Mouse (Mus musculus) heart, embryonic 14.5 days (tissue): Measurements from ENCODE around the gene Smim20. TPM values are rescaled to one million over a fixed set of nuclear protein-coding genes. Genes with fewer than 3 reads are reported as not detected.

Experiments
- ATAC-seq: fragments of 200-750 bp; cut with Nextera tagmentation; 2 replicates; pipeline ENCODE4 v1.8.0; 2017; ENCODE audit warnings: low read depth, moderate TSS enrichment; ENCODE audit not compliant: insufficient number of reproducible peaks, insufficient read depth, low FRiP score
- H3K27ac ChIP-seq, 2 experiments: fragments of 200-500 bp in 1 of 2; fragments of 300-500 bp in 1 of 2; sonication (generic) in 1 of 2; replicated peaks in 1 of 2; 2 replicates each; pipeline ENCODE4 v1.5.1; 2012 to 2014; ENCODE audit warnings: low read depth in 2 of 2, low read length in 2 of 2, control low read depth in 1 of 2, mild to moderate bottlenecking in 1 of 2, mixed read lengths in 1 of 2; ENCODE audit not compliant: control insufficient read depth in 1 of 2, insufficient read depth in 1 of 2
- H3K27me3 ChIP-seq: fragments of 300-500 bp; sonication (generic); 2 replicates; pipeline ENCODE4 v1.6.1; 2014; ENCODE audit warnings: mild to moderate bottlenecking, low read length, control low read depth; ENCODE audit not compliant: control insufficient read depth, insufficient read depth
- H3K36me3 ChIP-seq: fragments of 300-500 bp; sonication (generic); 2 replicates; pipeline ENCODE4 v1.6.1; 2014; ENCODE audit warnings: mild to moderate bottlenecking, control low read depth, low read length, mixed read lengths; ENCODE audit not compliant: control insufficient read depth, insufficient read depth
- H3K4me1 ChIP-seq, 2 experiments: fragments of 200-500 bp in 1 of 2; fragments of 300-500 bp in 1 of 2; sonication (generic) in 1 of 2; 2 replicates each; pipeline ENCODE4 v1.6.1; 2012 to 2014; ENCODE audit warnings: low read length in 2 of 2, control low read depth in 1 of 2, mixed read lengths in 1 of 2; ENCODE audit not compliant: control insufficient read depth in 2 of 2, insufficient read depth in 2 of 2
- H3K4me2 ChIP-seq: fragments of 300-500 bp; sonication (generic); 2 replicates; pipeline ENCODE4 v1.6.1; 2014; ENCODE audit warnings: mild to moderate bottlenecking, low read length
- H3K4me3 ChIP-seq, 2 experiments: fragments of 200-500 bp in 1 of 2; fragments of 300-500 bp in 1 of 2; sonication (generic) in 1 of 2; 2 replicates each; pipeline ENCODE4 v1.5.1; 2012 to 2014; ENCODE audit warnings: low read length in 2 of 2, mild to moderate bottlenecking in 2 of 2, control low read depth in 1 of 2, low read depth in 1 of 2, moderate library complexity in 1 of 2; ENCODE audit not compliant: control insufficient read depth in 1 of 2, insufficient read depth in 1 of 2
- H3K9ac ChIP-seq: fragments of 300-500 bp; sonication (generic); 2 replicates; pipeline ENCODE4 v1.6.1; 2014; ENCODE audit warnings: mild to moderate bottlenecking, low read length
- H3K9me3 ChIP-seq: fragments of 300-500 bp; sonication (generic); 2 replicates; pipeline ENCODE4 v1.6.1; 2016; ENCODE audit warnings: low read length, control low read depth; ENCODE audit not compliant: control insufficient read depth
- WGBS: fragments of 180-500 bp; shearing (Covaris S2); extraction: QIAGEN DNeasy Blood & Tissue Kit; methylation state at CpG from one replicate; pipeline ENCODE4 v1.1.7; 2014; 5-methylcytosine and 5-hydroxymethylcytosine counted together
- polyA plus RNA-seq: library from polyadenylated mRNA; unstranded; fragments of >200 nt; fragmentation: Nextera tagmentation; extraction: Ambion mirVana; gene quantifications from 2 replicates; pipeline ENCODE4 v1.2.1, GENCODE M21; 2014

The Smim20 gene
- polyA plus RNA-seq, 1 experiment from 2014 or later = 239 TPM

- Histone ChIP-seq H3K4me1 (peaks cover 5 to 9% of the 10 kb centered on the region in 2 experiments; a peak in 3 of 4 replicates), H3K9ac (no peak overlapping the region), H3K4me2 (no peak overlapping the region), H3K4me3 (no peak overlapping the region), H3K36me3 (no peaks in the 10 kb centered on the region), H3K27ac (no peak overlapping the region), H3K27me3 (no peaks in the 10 kb centered on the region), H3K9me3 (no peaks in the 10 kb centered on the region)
- 38% methylated on average over 8 of the region's 9 CpGs for WGBS
- no peak for ATAC-seq
Observed at GRCm38 (mm10) chr5:53289438-53289837, 22.6 kb downstream of the Smim20 start.

DNA sequence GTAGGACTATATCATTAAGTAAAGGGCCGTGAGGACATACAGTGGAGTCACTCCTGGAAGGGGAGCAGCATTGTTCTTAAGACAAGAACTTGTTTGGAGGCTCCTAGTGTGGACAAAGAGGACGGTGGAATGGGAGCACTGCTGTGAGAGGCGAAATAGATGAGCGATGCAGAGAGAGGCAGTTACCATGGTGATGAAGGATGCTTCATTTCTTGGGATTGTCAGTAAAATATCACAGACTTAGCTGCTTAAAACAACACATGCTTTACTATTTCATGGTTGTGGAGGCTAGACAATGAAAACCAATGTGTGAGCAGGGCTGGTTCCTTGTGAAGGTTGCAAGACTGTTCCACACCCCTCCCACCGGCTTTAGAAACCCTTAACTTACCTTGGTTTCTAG, 27.7 kb downstream of the Smim20 start:
- Histone ChIP-seq H3K9me3 (no peaks in the 10 kb centered on the region), H3K4me3 (no peak overlapping the region), H3K36me3 (no peaks in the 10 kb centered on the region), H3K4me1 (no peaks in the 10 kb centered on the region), H3K27me3 (no peaks in the 10 kb centered on the region), H3K4me2 (no peak overlapping the region), H3K27ac (no peak overlapping the region), H3K9ac (no peak overlapping the region)
- 92% methylated on average over 5 of the region's 5 CpGs for WGBS
- ATAC-seq = no peak

GRCm38 (mm10) chr5:53296961-53297360, 30.1 kb downstream of the Smim20 start:
- H3K4me2 ChIP-seq = no peak overlapping the region
- no peak overlapping the region for H3K4me3 ChIP-seq
- no peaks in the 10 kb centered on the region for H3K27me3 ChIP-seq
- H3K27ac ChIP-seq = no peak overlapping the region
- no peak for ATAC-seq
- no peak overlapping the region for H3K9ac ChIP-seq
- WGBS = 77% methylated on average over 4 of the region's 4 CpGs
- H3K9me3 ChIP-seq = no peaks in the 10 kb centered on the region
- no peaks in the 10 kb centered on the region for H3K36me3 ChIP-seq
- no peaks in the 10 kb centered on the region for H3K4me1 ChIP-seq

DNA sequence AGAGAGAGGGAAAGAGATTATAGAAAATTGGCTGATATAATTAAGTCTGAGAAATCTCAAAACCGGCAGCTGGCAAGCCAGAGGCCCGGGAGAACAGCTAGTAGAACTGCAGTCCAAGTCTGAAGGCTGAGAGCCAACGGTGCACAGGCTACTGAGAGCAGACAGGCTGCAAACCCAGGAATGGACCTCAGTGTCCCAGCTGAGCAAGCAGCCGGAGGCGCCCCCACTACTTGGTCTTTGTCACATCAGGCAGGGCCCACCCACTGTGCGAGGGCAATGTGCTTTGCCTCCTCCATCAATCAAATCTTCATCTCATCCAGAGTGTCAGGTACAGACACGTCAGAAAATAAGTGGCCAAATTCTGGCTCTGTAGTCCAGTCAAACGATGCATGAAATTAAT, 34.6 kb downstream of the Smim20 start:
- Histone ChIP-seq H3K4me3 (no peak overlapping the region), H3K27me3 (no peaks in the 10 kb centered on the region), H3K27ac (no peak overlapping the region), H3K4me1 (no peaks in the 10 kb centered on the region), H3K9me3 (no peaks in the 10 kb centered on the region), H3K36me3 (no peaks in the 10 kb centered on the region), H3K9ac (no peak overlapping the region), H3K4me2 (no peak overlapping the region)
- 76% methylated on average over 8 of the region's 8 CpGs for WGBS
- ATAC-seq = no peak

GRCm38 (mm10) chr5:53302895-53303670, 36.2 kb downstream of the Smim20 start:
- ATAC-seq = no peak
- Histone ChIP-seq H3K36me3 (no peaks in the 10 kb centered on the region), H3K4me2 (no peak overlapping the region), H3K27ac (no peak overlapping the region), H3K9me3 (no peaks in the 10 kb centered on the region), H3K27me3 (no peaks in the 10 kb centered on the region), H3K9ac (no peak overlapping the region), H3K4me3 (no peak overlapping the region), H3K4me1 (no peaks in the 10 kb centered on the region)
- WGBS = 78% methylated on average over 10 of the region's 10 CpGs

DNA sequence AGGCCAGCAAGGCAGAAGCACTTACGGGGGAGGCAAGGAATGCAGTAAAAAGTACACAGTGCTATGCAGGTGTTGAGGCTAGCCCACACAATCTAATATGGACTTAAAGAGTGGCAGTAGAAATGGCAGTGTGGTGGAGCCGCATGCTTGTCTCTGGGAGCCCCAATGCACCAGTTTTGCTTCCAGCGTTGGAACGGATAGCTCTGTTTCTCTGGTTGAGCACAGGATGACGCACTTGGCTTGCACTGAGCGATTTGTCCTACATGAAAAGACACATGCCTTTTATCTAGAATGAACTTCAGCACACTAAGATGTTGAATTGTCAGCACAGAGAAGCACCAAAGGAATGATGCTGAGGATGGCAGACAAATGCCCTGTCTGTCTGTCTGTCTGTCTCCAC, 37.1 kb downstream of the Smim20 start:
- Histone ChIP-seq H3K4me3 (no peak overlapping the region), H3K4me1 (no peaks in the 10 kb centered on the region), H3K9ac (no peak overlapping the region), H3K27ac (no peak overlapping the region), H3K9me3 (no peaks in the 10 kb centered on the region), H3K36me3 (no peaks in the 10 kb centered on the region), H3K27me3 (no peaks in the 10 kb centered on the region), H3K4me2 (no peak overlapping the region)
- ATAC-seq = no peak
- WGBS = 90% methylated on average over 6 of the region's 6 CpGs

DNA sequence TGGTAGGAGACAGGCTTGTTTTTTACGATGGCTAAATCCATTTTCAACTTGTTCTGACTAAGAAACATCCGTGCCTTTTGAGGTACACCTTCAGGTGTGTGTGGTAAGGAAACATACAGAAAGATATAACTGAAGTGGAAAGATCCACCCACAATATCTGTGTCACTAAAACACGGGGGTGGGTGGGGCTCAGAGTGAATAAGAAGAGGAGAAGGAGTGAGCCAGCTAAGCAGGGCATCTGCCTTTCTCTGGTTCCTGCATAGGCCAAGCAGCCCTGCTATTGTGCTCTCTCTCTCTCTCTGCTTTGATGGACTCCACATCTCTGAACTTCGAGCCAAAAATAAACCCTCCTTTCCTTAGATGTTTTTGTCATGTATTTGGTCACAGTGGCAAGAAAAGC, 38.1 kb downstream of the Smim20 start:
- Histone ChIP-seq H3K27ac (no peak overlapping the region), H3K4me2 (no peak overlapping the region), H3K4me3 (no peak overlapping the region), H3K9ac (no peak overlapping the region), H3K36me3 (no peaks in the 10 kb centered on the region), H3K9me3 (no peaks in the 10 kb centered on the region), H3K4me1 (no peaks in the 10 kb centered on the region), H3K27me3 (no peaks in the 10 kb centered on the region)
- WGBS = 73% methylated on average over 4 of the region's 4 CpGs
- ATAC-seq = no peak

DNA sequence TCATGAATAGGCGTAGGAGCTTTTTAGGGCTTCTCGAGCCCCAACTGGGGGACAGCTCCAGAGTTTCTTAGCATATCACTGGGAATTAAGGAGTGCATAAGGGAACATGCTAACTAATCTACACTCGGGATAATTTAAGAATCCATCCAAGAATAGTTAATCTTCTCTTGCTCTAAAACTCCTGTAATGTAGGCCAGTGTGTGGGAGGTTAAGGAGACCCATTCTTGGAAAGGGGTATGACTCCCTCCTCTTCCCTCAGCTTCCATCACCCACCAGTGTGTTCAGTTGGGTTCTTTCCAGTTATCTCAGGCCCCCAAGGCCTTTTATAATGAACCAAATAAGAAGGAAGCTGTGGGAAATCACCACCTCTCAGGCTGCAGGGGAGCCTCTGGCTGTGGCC, 40.0 kb downstream of the Smim20 start:
- ATAC-seq = no peak
- WGBS = 81% methylated on average over 3 of the region's 3 CpGs
- Histone ChIP-seq H3K9me3 (no peaks in the 10 kb centered on the region), H3K36me3 (no peaks in the 10 kb centered on the region), H3K4me3 (no peak overlapping the region), H3K9ac (no peak overlapping the region), H3K27ac (no peak overlapping the region), H3K4me1 (no peaks in the 10 kb centered on the region), H3K27me3 (no peaks in the 10 kb centered on the region), H3K4me2 (no peak overlapping the region)
